Mouse (Mus musculus): Measurements from ENCODE around the gene Llcfc1. TPM values are rescaled to one million over a fixed set of nuclear protein-coding genes. Genes with fewer than 3 reads are reported as not detected.

The Llcfc1 gene
- total RNA-seq, 2 experiments from 2014 or later, result not detected

GRCm38 (mm10) chr6:41702928-41703327 lies 18.7 kb downstream of the Llcfc1 start:
- DNase-seq, result no peak
- intact Hi-C loops (cut with DNase I), result no loop called here

- no peak for DNase-seq
- intact Hi-C loops (cut with DNase I), result no loop called here
Observed at GRCm38 (mm10) chr6:41704123-41704522, 19.9 kb downstream of the Llcfc1 start, which contains the start of gene Kel. Gene Kel, minus strand, starts transcription at chr6:41704339.

DNA sequence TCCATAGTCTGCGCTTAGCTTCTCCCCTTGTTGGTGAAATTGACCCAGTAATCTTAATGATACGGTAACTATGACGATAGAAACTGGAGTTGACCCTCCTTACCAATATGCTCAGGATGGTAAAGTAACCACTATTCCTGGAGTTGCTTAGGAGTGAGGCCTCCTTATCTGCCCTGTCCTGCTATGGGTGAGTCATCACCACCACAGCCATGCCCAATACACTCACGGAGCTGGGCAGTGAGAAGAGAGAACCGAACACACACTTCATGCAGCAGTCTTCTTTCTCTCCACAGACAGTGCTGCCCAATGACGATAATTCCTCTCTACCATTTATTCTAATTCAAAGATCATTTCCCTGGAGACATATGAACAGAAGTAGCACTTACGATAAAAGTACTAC lies 22.0 kb downstream of the Llcfc1 start:
- no peak for DNase-seq
- intact Hi-C loops (cut with DNase I), result no loop called here

- no peak for DNase-seq
Observed at GRCm38 (mm10) chr6:41710281-41710680, 26.1 kb downstream of the Llcfc1 start.

GRCm38 (mm10) chr6:41721430-41721829 lies 37.2 kb downstream of the Llcfc1 start:
- intact Hi-C loops (cut with DNase I), result no loop called here
- DNase-seq, result no peak

More at GRCm38 (mm10) chr6:41710281-41710680, 26.1 kb downstream of the Llcfc1 start:
- intact Hi-C loops (cut with DNase I), result no loop called here

- DNase-seq, result no peak
- intact Hi-C loops (cut with DNase I), result no loop called here
Observed at GRCm38 (mm10) chr6:41727989-41728609, 43.9 kb downstream of the Llcfc1 start.

DNA sequence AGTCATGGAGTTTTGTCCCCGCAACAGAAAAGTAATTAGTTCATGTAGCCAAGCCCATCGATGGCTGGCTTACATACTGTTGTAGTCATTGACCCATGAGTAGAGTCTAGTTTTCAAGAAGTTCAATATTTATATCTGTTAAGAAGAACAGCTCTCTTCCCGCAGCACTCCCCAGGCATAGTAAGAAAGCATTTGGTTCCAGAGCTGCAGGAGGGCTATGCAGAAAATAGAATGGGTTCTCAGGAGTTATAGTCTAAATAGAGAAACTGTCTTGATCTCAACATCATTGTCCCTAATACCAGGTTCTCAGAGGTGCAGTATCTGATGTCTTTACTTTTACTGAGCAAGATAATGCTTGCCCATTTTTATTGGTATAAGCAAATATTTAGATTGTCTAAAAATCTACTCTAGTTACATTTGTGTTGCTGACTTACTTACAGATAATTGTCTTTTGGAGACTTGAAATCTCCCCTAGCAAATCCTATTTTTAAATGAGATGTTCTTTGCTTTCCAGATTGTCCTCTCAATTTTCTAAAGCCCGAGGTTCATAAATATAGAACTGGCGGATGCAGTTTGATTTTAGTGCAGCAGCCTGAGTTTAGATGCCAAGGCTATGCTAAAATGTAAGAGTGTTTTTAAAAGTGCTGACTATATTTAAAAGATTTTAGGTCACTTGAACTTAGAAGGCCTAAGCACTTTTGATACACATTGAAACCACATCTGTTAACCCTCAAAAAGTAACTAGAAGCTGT lies 50.7 kb downstream of the Llcfc1 start:
- intact Hi-C loops (cut with DNase I), result no loop called here
- no peak for DNase-seq

Other genes with a start within 250 kb of the Llcfc1 start
- not detected for gene Gm10334, start 238.3 kb upstream of the Llcfc1 start, total RNA-seq (2021)
- gene Prss1, start 225.5 kb upstream of the Llcfc1 start, total RNA-seq (2021), result not detected
- gene Prss2, start 162.6 kb upstream of the Llcfc1 start, total RNA-seq (2021), result not detected
- gene Ephb6, start 78.9 kb upstream of the Llcfc1 start, total RNA-seq (2021), result 1 to 10 TPM; 2.4 to 3.0 TPM
- not detected for gene Trpv6, start 48.0 kb upstream of the Llcfc1 start, total RNA-seq (2021)
- gene Trpv5, start 3.7 kb upstream of the Llcfc1 start, total RNA-seq (2021), result not detected
- under 1 TPM in 1 of 2 experiments, not detected in 1; 0.36 TPM for gene Kel, start 19.9 kb downstream of the Llcfc1 start, total RNA-seq (2021)
- gene Olfr459, start 90.7 kb downstream of the Llcfc1 start, total RNA-seq (2021), result not detected
- gene Pip, start 163.1 kb downstream of the Llcfc1 start, total RNA-seq (2021), result not detected
- not detected for gene Sval2, start 168.6 kb downstream of the Llcfc1 start, total RNA-seq (2021)

Measured in heart, postnatal 10 days (tissue).